Mouse (Mus musculus) left cerebral cortex, adult 18-20 months (tissue): Measurements from ENCODE around the gene Lrba. TPM values are rescaled to one million over a fixed set of nuclear protein-coding genes. Genes with fewer than 3 reads are reported as not detected.

Experiments used
- DNase-seq, 2 experiments: peaks; one replicate each; pipeline ENCODE4 v3.0.0; 2021 to 2022; ENCODE audit warnings: low spot score in 2 of 2, mixed read lengths in 1 of 2
- total RNA-seq, 2 experiments: library from RNA; stranded (reverse); gene quantifications; 2 replicates each; pipeline ENCODE4 v1.2.3; 2021

The Lrba gene
- total RNA-seq, 2 experiments from 2014 or later, result 29.6 to 31.6 TPM

GRCm38 (mm10) chr3:86552170-86552569 is 327.7 kb downstream of the Lrba start:
- no peak for DNase-seq

- no peak for DNase-seq
Measured at GRCm38 (mm10) chr3:86558976-86559375, 334.5 kb downstream of the Lrba start.

GRCm38 (mm10) chr3:86559635-86560034 is 335.2 kb downstream of the Lrba start:
- no peak for DNase-seq

GRCm38 (mm10) chr3:86560281-86561022 is 336.0 kb downstream of the Lrba start:
- no peak for DNase-seq

GRCm38 (mm10) chr3:86561023-86561344 is 336.5 kb downstream of the Lrba start:
- DNase-seq, result no peak

GRCm38 (mm10) chr3:86561396-86561795 is 336.9 kb downstream of the Lrba start:
- no peak for DNase-seq

GRCm38 (mm10) chr3:86567312-86567711 is 342.8 kb downstream of the Lrba start:
- DNase-seq, result no peak

GRCm38 (mm10) chr3:86571518-86571917 is 347.0 kb downstream of the Lrba start:
- no peak for DNase-seq

- DNase-seq, result no peak
Measured at GRCm38 (mm10) chr3:86572519-86573244, 348.2 kb downstream of the Lrba start.

GRCm38 (mm10) chr3:86575312-86575711 is 350.8 kb downstream of the Lrba start:
- DNase-seq, result no peak

- no peak for DNase-seq
Measured at GRCm38 (mm10) chr3:86602284-86602683, 377.8 kb downstream of the Lrba start.

- no peak for DNase-seq
Measured at GRCm38 (mm10) chr3:86605775-86606174, 381.3 kb downstream of the Lrba start.

- DNase-seq, result no peak
Measured at GRCm38 (mm10) chr3:86627008-86627743, 402.7 kb downstream of the Lrba start.

- DNase-seq, result no peak
Measured at GRCm38 (mm10) chr3:86629379-86629778, 404.9 kb downstream of the Lrba start.

GRCm38 (mm10) chr3:86635464-86635863 is 411.0 kb downstream of the Lrba start:
- no peak for DNase-seq

- DNase-seq, result no peak
Measured at GRCm38 (mm10) chr3:86635940-86636339, 411.5 kb downstream of the Lrba start.

GRCm38 (mm10) chr3:86638552-86639348 is 414.3 kb downstream of the Lrba start:
- DNase-seq, result no peak

- no peak for DNase-seq
Measured at GRCm38 (mm10) chr3:86641393-86641792, 416.9 kb downstream of the Lrba start.

- no peak for DNase-seq
Measured at GRCm38 (mm10) chr3:86641796-86642195, 417.3 kb downstream of the Lrba start.

GRCm38 (mm10) chr3:86646771-86647170 is 422.3 kb downstream of the Lrba start:
- peak; percentile 24 to 45 for DNase-seq

GRCm38 (mm10) chr3:86651006-86651405 is 426.5 kb downstream of the Lrba start:
- no peak for DNase-seq
